Comparison of ENCODE assay signal across 8 mouse cellular contexts in genomic region chr2:16356106-16356818, GRCm38 (mm10). TPM values are rescaled to one million over a fixed set of nuclear protein-coding genes. Genes with fewer than 3 reads are reported as not detected.
DNase-seq lines count a peak whose midpoint lies in the region; ATAC-seq and TF ChIP-seq lines count a peak whose summit lies in the region.

Gene Plxdc2 (plus strand): TSS chr2:16356304.

- no peak for TF ChIP-seq CTCF in lung, embryonic 14.5 days (IDR thresholded peaks at IDR 0.05; ENCODE audit: low read depth)

- no peaks in the 10 kb centered on the region for H3K36me3 ChIP-seq in hindbrain, embryonic 11.5 days (ENCODE audit: control insufficient read depth, insufficient read depth, low read length)
- H3K36me3 ChIP-seq in lung, embryonic 14.5 days (ENCODE audit: insufficient read depth), result no peaks in the 10 kb centered on the region

- H3K27me3 ChIP-seq in hindbrain, embryonic 11.5 days (ENCODE audit: control insufficient read depth, insufficient read depth, low read length), result peaks cover 3% of the 10 kb centered on the region; the same call in 1 of the 2 replicates
- no peaks in the 10 kb centered on the region for H3K27me3 ChIP-seq in lung, embryonic 14.5 days (ENCODE audit: insufficient read depth, low read length)

- DNase-seq in ES-CJ7 (ENCODE audit: low read depth, low spot score), result peak; percentile 79
- DNase-seq in cerebellum, adult 9-11 months, result peak; percentile 81
- DNase-seq in frontal cortex, postnatal 25 days (ENCODE audit: low spot score in 2 of 2), result peak; percentile 55 to 70
- DNase-seq in hindbrain, embryonic 11.5 days (ENCODE audit: low spot score), result peak; percentile 76
- peak; percentile 91 for DNase-seq in layer of hippocampus, adult 9-11 months
- DNase-seq in lung, embryonic 14.5 days, result peak; percentile 86
- DNase-seq in ovary, adult 18-20 months (ENCODE audit: low spot score), result peak; percentile 75
- peak; percentile 86 for DNase-seq in thymus, postnatal 25 days

- peak within 1 kb of the TSS; percentile 87 for H3K4me2 ChIP-seq in hindbrain, embryonic 11.5 days (replicated peaks; ENCODE audit: low read depth, low read length)
- H3K4me2 ChIP-seq in lung, embryonic 14.5 days, result peak within 1 kb of the TSS; percentile 65

- peak; percentile 93 for ATAC-seq in hindbrain, embryonic 11.5 days (ENCODE audit: low FRiP score)
- peak; percentile 95 for ATAC-seq in lung, embryonic 14.5 days (ENCODE audit: insufficient read depth)

- peak within 1 kb of the TSS; percentile 64 for H3K9ac ChIP-seq in hindbrain, embryonic 11.5 days (ENCODE audit: low read depth, low read length)
- H3K9ac ChIP-seq in lung, embryonic 14.5 days, result peak within 1 kb of the TSS; percentile 77

- H3K27ac ChIP-seq in hindbrain, embryonic 11.5 days (ENCODE audit: low read depth, low read length), result peak within 1 kb of the TSS; percentile 63; the same call in 1 of the 2 replicates
- peak within 1 kb of the TSS; percentile 91 for H3K27ac ChIP-seq in lung, embryonic 14.5 days (ENCODE audit: low read depth)

- no peaks in the 10 kb centered on the region for H3K9me3 ChIP-seq in hindbrain, embryonic 11.5 days (ENCODE audit: control insufficient read depth, low read length)
- H3K9me3 ChIP-seq in lung, embryonic 14.5 days (ENCODE audit: low read depth, low read length), result no peaks in the 10 kb centered on the region

- H3K4me3 ChIP-seq in hindbrain, embryonic 11.5 days (ENCODE audit: low read depth, low read length), result peak within 1 kb of the TSS; percentile 62
- peak within 1 kb of the TSS; percentile 61 for H3K4me3 ChIP-seq in lung, embryonic 14.5 days (ENCODE audit: low read depth, low read length)

- no peaks in the 10 kb centered on the region for H3K4me1 ChIP-seq in hindbrain, embryonic 11.5 days (replicated peaks; ENCODE audit: control insufficient read depth, insufficient read depth, low read length)
- no peaks in the 10 kb centered on the region for H3K4me1 ChIP-seq in lung, embryonic 14.5 days (ENCODE audit: insufficient read depth)

- under 1% methylated on average over 37 of the region's 45 CpGs for WGBS in hindbrain, embryonic 11.5 days
- under 1% methylated on average over 44 of the region's 45 CpGs for WGBS in lung, embryonic 14.5 days

RNA-seq across cellular contexts. Expression of gene Plxdc2, which starts in this region (rescaled TPM):
- polyA plus RNA-seq in hindbrain, embryonic 11.5 days (2014; fragmentation: Nextera tagmentation; extraction: Ambion mirVana), result 14.3 and 19.7 TPM in 2 replicates
- 66.6 and 71.1 TPM in 2 replicates for polyA plus RNA-seq in lung, embryonic 14.5 days (2014; fragmentation: Nextera tagmentation; extraction: Ambion mirVana)

Comparison
In these comparisons a context has a peak if more than half of its experiments do, and no peak if none do; other contexts are left out.
1. Peak in every context shown above with its lines: DNase-seq, ATAC-seq, H3K4me3 ChIP-seq and H3K27ac ChIP-seq.